24 mouse cellular contexts compared by ENCODE assay signal in the genomic region with DNA sequence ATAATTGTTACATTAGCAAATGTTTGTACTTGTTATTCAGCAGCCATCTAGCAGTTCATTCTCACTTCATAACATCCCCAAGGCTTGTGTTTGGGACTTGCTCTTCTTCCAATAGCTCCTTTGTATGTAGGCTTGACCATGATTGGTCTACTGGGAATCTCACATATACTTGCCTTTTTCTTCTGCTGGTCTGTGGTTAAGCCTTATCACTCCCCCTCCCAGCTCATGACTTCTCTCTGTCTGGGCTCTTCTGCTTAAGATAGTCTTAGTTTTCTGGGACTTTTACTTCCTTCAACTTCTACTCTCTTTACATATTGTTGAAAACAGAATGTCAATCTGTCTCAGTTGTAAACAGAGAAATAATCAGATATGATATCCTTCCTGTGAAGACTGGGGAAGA.
DNase-seq lines count a peak whose midpoint lies in the region; ATAC-seq and TF ChIP-seq lines count a peak whose summit lies in the region.
"Had no signal": no experiment of that assay in that cellular context is flagged by ENCODE, and none has a peak within 500 bp of the region (broad histone marks: within the 10 kb centered on the region; RNA-seq: fewer than 3 reads in every experiment).

No protein-coding gene starts in this region.

- no peak overlapping the region for H3K27ac ChIP-seq in MEL (ENCODE audit: control insufficient read depth, low read depth, low read length)

- H3K79me2 ChIP-seq in MEL (ENCODE audit: control insufficient read depth, insufficient read depth, low read length, poor library complexity), result no peaks in the 10 kb centered on the region

- DNase-seq in MEL (ENCODE audit: low read depth, low spot score) (peak; percentile 21), MEL-GATA-1-ER (ENCODE audit: extremely low read depth, low read depth) (peak; percentile 74)
- no peak for DNase-seq in kidney, postnatal 36 days
- no peak for DNase-seq in adrenal gland, postnatal 25 days
- no peak for DNase-seq in kidney, postnatal 4 days
- no peak for DNase-seq in right cerebral cortex, postnatal 36 days (ENCODE audit: low spot score in 2 of 2)
- DNase-seq: adrenal gland, adult 2 months; adrenal gland, adult 8-10 months; adrenal gland, postnatal 10 days; adrenal gland, postnatal 14 days; adrenal gland, postnatal 36 days; B cell, adult 2 months; cerebellum, adult 11 months; cerebellum, adult 11-12 months; cerebellum, adult 18-20 months; cerebellum, adult 2 months; cerebellum, adult 8-10 months had no signal

- no peaks in the 10 kb centered on the region for H3K4me1 ChIP-seq in MEL (ENCODE audit: control insufficient read depth in 1 of 2, insufficient read depth in 2 of 2, low read length in 2 of 2)

- no peaks in the 10 kb centered on the region for H3K9me3 ChIP-seq in MEL (replicated peaks; ENCODE audit: insufficient read depth, low read length)
- H3K9me3 ChIP-seq: G1E had no signal

- ATAC-seq in common myeloid progenitor, adult 5-6 weeks (replicated peaks; ENCODE audit: low read depth, poor library complexity, severe bottlenecking), result peak; percentile 59
- 0 out of 2 replicates have a peak, but pooled peaks have one; percentile 12 for ATAC-seq in granulocyte monocyte progenitor cell, adult 5-6 weeks (replicated peaks; ENCODE audit: poor library complexity, severe bottlenecking)
- ATAC-seq: activated CD4-positive, CD25-positive, alpha-beta regulatory T cell, adult 4 months; CD4-positive, CD25-positive, alpha-beta regulatory T cell, adult 4 months; Patski had no signal

- no peak overlapping the region for H3K4me3 ChIP-seq in MEL (ENCODE audit: control insufficient read depth in 1 of 2, insufficient read depth in 1 of 2, low read depth in 2 of 2, low read length in 2 of 2)

- TF ChIP-seq RAD21 in MEL (IDR thresholded peaks at IDR 0.05; ENCODE audit: low read depth, low read length), result no peak

- 0 out of 4 replicates have a peak, but pooled peaks of 1 of the 2 experiments have one; percentile 7 for TF ChIP-seq EP300 in MEL (IDR thresholded peaks at IDR 0.05; ENCODE audit: low read depth in 1 of 2, low read length in 2 of 2)

- H3K36me3 ChIP-seq in MEL (ENCODE audit: control insufficient read depth in 1 of 2, insufficient read depth in 2 of 2, low read length in 2 of 2), result no peaks in the 10 kb centered on the region
- H3K36me3 ChIP-seq: G1E had no signal

- TF ChIP-seq CTCF in MEL (IDR thresholded peaks at IDR 0.05 in 2 of 3, conservative IDR thresholded peaks at IDR 0.05 in 1 of 3; ENCODE audit: control insufficient read depth in 1 of 3, insufficient read depth in 1 of 3, low read depth in 2 of 3, low read length in 3 of 3, poor library complexity in 1 of 3, severe bottlenecking in 1 of 3), result no peak

- H3K9ac ChIP-seq in MEL (ENCODE audit: control insufficient read depth, low read depth, low read length, poor library complexity, severe bottlenecking), result no peak overlapping the region

- TF ChIP-seq POLR2A in MEL (IDR thresholded peaks at IDR 0.05; ENCODE audit: control insufficient read depth in 1 of 2, insufficient read depth in 1 of 2, low read depth in 1 of 2, low read length in 2 of 2, poor library complexity in 1 of 2), result no peak

- no peaks in the 10 kb centered on the region for H3K27me3 ChIP-seq in MEL (ENCODE audit: control insufficient read depth in 1 of 2, insufficient read depth in 2 of 2, low read length in 2 of 2)
- H3K27me3 ChIP-seq: CH12.LX, Patski had no signal

TF ChIP-seq in MEL, 35 proteins besides CTCF, POLR2A, EP300 and RAD21:
- TF ChIP-seq MAFK (IDR thresholded peaks at IDR 0.05; ENCODE audit: borderline replicate concordance, low read depth, low read length), result no peak
- TF ChIP-seq GATA1 (IDR thresholded peaks at IDR 0.05; ENCODE audit: low read depth, low read length), result 0 out of 2 replicates have a peak, but pooled peaks have one; percentile 28
- TF ChIP-seq ELF1 (IDR thresholded peaks at IDR 0.05; ENCODE audit: low read depth, low read length), result no peak
- TF ChIP-seq SMC3 (IDR thresholded peaks at IDR 0.05; ENCODE audit: low read depth, low read length), result no peak
- TF ChIP-seq HCFC1 (IDR thresholded peaks at IDR 0.05; ENCODE audit: low read depth, low read length), result no peak
- no peak for TF ChIP-seq POLR2AphosphoS2 (IDR thresholded peaks at IDR 0.05; ENCODE audit: low read length)
TF ChIP-seq in MEL: peak in this region for 1.

Comparison
In these comparisons a context has a peak if more than half of its experiments do, and no peak if none do; other contexts are left out.
1. DNase-seq: peak in MEL (single experiment) and MEL-GATA-1-ER (single experiment); none in kidney, postnatal 36 days (0 of 2), adrenal gland, postnatal 25 days (single experiment), kidney, postnatal 4 days (0 of 2) and right cerebral cortex, postnatal 36 days (0 of 2).